Mouse (Mus musculus): Measurements from ENCODE around the gene Abhd17c. TPM values are rescaled to one million over a fixed set of nuclear protein-coding genes. Genes with fewer than 3 reads are reported as not detected.
"Not testable (repeated sequence)": the region's sequence is repeated elsewhere in the genome, so short reads cannot be mapped to it uniquely, and the experiment has no call there.

The Abhd17c gene
- polyA plus RNA-seq, 1 experiment from 2014 or later, result 15.6 TPM

- ATAC-seq, result no peak
- Histone ChIP-seq H3K9ac (no peak overlapping the region), H3K36me3 (ENCODE audit: poor library complexity, severe bottlenecking) (no peaks in the 10 kb centered on the region), H3K27me3 (no peaks in the 10 kb centered on the region), H3K27ac (no peak overlapping the region), H3K4me3 (no peak overlapping the region), H3K9me3 (replicated peaks) (no peaks in the 10 kb centered on the region), H3K4me1 (peaks cover 17% of the 10 kb centered on the region), H3K4me2 (no peak overlapping the region)
- WGBS, result 93% methylated on average over 4 of the region's 4 CpGs
These were observed 20.0 kb downstream of the Abhd17c start for GRCm38 (mm10) chr7:84131736-84132135.

- Histone ChIP-seq H3K4me2 (no peak overlapping the region), H3K27me3 (no peaks in the 10 kb centered on the region), H3K9me3 (replicated peaks) (no peaks in the 10 kb centered on the region), H3K4me3 (no peak overlapping the region), H3K27ac (peak overlapping the region; percentile 3; the same call in 1 of the 2 replicates), H3K36me3 (ENCODE audit: poor library complexity, severe bottlenecking) (no peaks in the 10 kb centered on the region), H3K4me1 (peaks cover 20% of the 10 kb centered on the region), H3K9ac (no peak overlapping the region)
- peak; percentile 50; the same call in 1 of the 2 replicates for ATAC-seq
- 81% methylated on average over 8 of the region's 8 CpGs for WGBS
These were observed 23.0 kb downstream of the Abhd17c start for GRCm38 (mm10) chr7:84128661-84129060.

- H3K4me3 ChIP-seq, result no peak overlapping the region
- WGBS, result 90% methylated on average over 1 of the region's 1 CpGs
- H3K27me3 ChIP-seq, result no peaks in the 10 kb centered on the region
- ATAC-seq, result no peak
- no peaks in the 10 kb centered on the region for H3K9me3 ChIP-seq (replicated peaks)
- H3K27ac ChIP-seq, result no peak overlapping the region
- no peak overlapping the region for H3K4me2 ChIP-seq
- no peaks in the 10 kb centered on the region for H3K36me3 ChIP-seq (ENCODE audit: poor library complexity, severe bottlenecking)
- H3K4me1 ChIP-seq, result peaks cover 21% of the 10 kb centered on the region
- H3K9ac ChIP-seq, result no peak overlapping the region
These were observed 26.0 kb downstream of the Abhd17c start for GRCm38 (mm10) chr7:84125730-84126129.

GRCm38 (mm10) chr7:84123651-84124050 lies 28.0 kb downstream of the Abhd17c start:
- ATAC-seq; H3K36me3 ChIP-seq (ENCODE audit: poor library complexity, severe bottlenecking); H3K27ac ChIP-seq; H3K4me3 ChIP-seq; H3K4me2 ChIP-seq; H3K27me3 ChIP-seq; H3K9ac ChIP-seq; H3K9me3 ChIP-seq (replicated peaks): not testable (repeated sequence)
- peaks cover 22% of the 10 kb centered on the region for H3K4me1 ChIP-seq
- WGBS, result 95% methylated on average over 3 of the region's 4 CpGs

- H3K4me2 ChIP-seq, result no peak overlapping the region
- H3K4me3 ChIP-seq, result no peak overlapping the region
- no peaks in the 10 kb centered on the region for H3K9me3 ChIP-seq (replicated peaks)
- H3K4me1 ChIP-seq, result peaks cover 18% of the 10 kb centered on the region
- no peak for ATAC-seq
- WGBS, result 85% methylated on average over 3 of the region's 3 CpGs
- no peaks in the 10 kb centered on the region for H3K27me3 ChIP-seq
- no peak overlapping the region for H3K9ac ChIP-seq
- no peaks in the 10 kb centered on the region for H3K36me3 ChIP-seq (ENCODE audit: poor library complexity, severe bottlenecking)
- H3K27ac ChIP-seq, result no peak overlapping the region
These were observed 29.9 kb downstream of the Abhd17c start for GRCm38 (mm10) chr7:84121778-84122177.

GRCm38 (mm10) chr7:84120142-84120760 lies 31.4 kb downstream of the Abhd17c start:
- Histone ChIP-seq H3K4me3 (no peak overlapping the region), H3K9ac (no peak overlapping the region), H3K9me3 (replicated peaks) (no peaks in the 10 kb centered on the region), H3K36me3 (ENCODE audit: poor library complexity, severe bottlenecking) (no peaks in the 10 kb centered on the region), H3K4me1 (peaks cover 15% of the 10 kb centered on the region), H3K27me3 (no peaks in the 10 kb centered on the region), H3K27ac (no peak overlapping the region), H3K4me2 (no peak overlapping the region)
- 69% methylated on average over 5 of the region's 5 CpGs for WGBS
- no peak for ATAC-seq

- Histone ChIP-seq H3K36me3 (ENCODE audit: poor library complexity, severe bottlenecking) (no peaks in the 10 kb centered on the region), H3K4me1 (peaks cover 20% of the 10 kb centered on the region), H3K9ac (no peak overlapping the region), H3K27me3 (no peaks in the 10 kb centered on the region), H3K4me3 (no peak overlapping the region), H3K27ac (no peak overlapping the region), H3K9me3 (replicated peaks) (no peaks in the 10 kb centered on the region), H3K4me2 (no peak overlapping the region)
- 71% methylated on average over 12 of the region's 12 CpGs for WGBS
- no peak for ATAC-seq
These were observed 32.2 kb downstream of the Abhd17c start for GRCm38 (mm10) chr7:84119216-84120105.

- H3K4me1 ChIP-seq, result peaks cover 36% of the 10 kb centered on the region
- no peak for ATAC-seq
- H3K27me3 ChIP-seq, result no peaks in the 10 kb centered on the region
- no peak overlapping the region for H3K4me3 ChIP-seq
- H3K36me3 ChIP-seq (ENCODE audit: poor library complexity, severe bottlenecking), result peaks cover 6% of the 10 kb centered on the region
- H3K9ac ChIP-seq, result no peak overlapping the region
- no peak overlapping the region for H3K4me2 ChIP-seq
- H3K27ac ChIP-seq, result no peak overlapping the region
- H3K9me3 ChIP-seq (replicated peaks), result no peaks in the 10 kb centered on the region
- 90% methylated on average over 6 of the region's 6 CpGs for WGBS
These were observed 34.1 kb downstream of the Abhd17c start for GRCm38 (mm10) chr7:84117543-84118122.

- no peak overlapping the region for H3K4me3 ChIP-seq
- H3K36me3 ChIP-seq (ENCODE audit: poor library complexity, severe bottlenecking), result peaks cover 6% of the 10 kb centered on the region
- H3K9ac ChIP-seq, result no peak overlapping the region
- H3K9me3 ChIP-seq (replicated peaks), result no peaks in the 10 kb centered on the region
- H3K4me1 ChIP-seq, result peaks cover 44% of the 10 kb centered on the region
- ATAC-seq, result no peak
- no peak overlapping the region for H3K27ac ChIP-seq
- WGBS, result 90% methylated on average over 7 of the region's 7 CpGs
- H3K27me3 ChIP-seq, result no peaks in the 10 kb centered on the region
- no peak overlapping the region for H3K4me2 ChIP-seq
These were observed 34.8 kb downstream of the Abhd17c start for GRCm38 (mm10) chr7:84116621-84117542.

- WGBS, result 78% methylated on average over 2 of the region's 2 CpGs
- Histone ChIP-seq H3K27me3 (no peaks in the 10 kb centered on the region), H3K4me3 (no peak overlapping the region), H3K27ac (no peak overlapping the region), H3K9me3 (replicated peaks) (no peaks in the 10 kb centered on the region), H3K4me1 (peaks cover 46% of the 10 kb centered on the region), H3K9ac (no peak overlapping the region), H3K36me3 (ENCODE audit: poor library complexity, severe bottlenecking) (peaks cover 8% of the 10 kb centered on the region), H3K4me2 (no peak overlapping the region)
- no peak for ATAC-seq
These were observed 36.3 kb downstream of the Abhd17c start for GRCm38 (mm10) chr7:84115385-84115784.

GRCm38 (mm10) chr7:84114775-84115174 lies 36.9 kb downstream of the Abhd17c start:
- no peaks in the 10 kb centered on the region for H3K27me3 ChIP-seq
- H3K9me3 ChIP-seq (replicated peaks), result no peaks in the 10 kb centered on the region
- H3K4me2 ChIP-seq, result no peak overlapping the region
- H3K36me3 ChIP-seq (ENCODE audit: poor library complexity, severe bottlenecking), result peaks cover 14% of the 10 kb centered on the region
- 82% methylated on average over 3 of the region's 3 CpGs for WGBS
- no peak overlapping the region for H3K9ac ChIP-seq
- peaks cover 42% of the 10 kb centered on the region for H3K4me1 ChIP-seq
- no peak overlapping the region for H3K4me3 ChIP-seq
- H3K27ac ChIP-seq, result no peak overlapping the region
- no peak for ATAC-seq
